Mouse (Mus musculus): ENCODE results near the gene Nagpa. TPM values are rescaled to one million over a fixed set of nuclear protein-coding genes. Genes with fewer than 3 reads are reported as not detected.

The Nagpa gene
- polyA plus RNA-seq, 1 experiment from 2014 or later, result 25.3 TPM

GRCm38 (mm10) chr16:5168829-5169228 is 35.0 kb downstream of the Nagpa start:
- Histone ChIP-seq H3K36me3 (ENCODE audit: insufficient read depth, low read length) (no peaks in the 10 kb centered on the region), H3K9ac (replicated peaks; ENCODE audit: low read length) (no peak overlapping the region), H3K27ac (ENCODE audit: low read length) (no peak overlapping the region), H3K9me3 (ENCODE audit: low read length) (no peaks in the 10 kb centered on the region), H3K4me3 (ENCODE audit: low read length) (no peak overlapping the region), H3K4me1 (ENCODE audit: insufficient read depth, low read length) (no peaks in the 10 kb centered on the region), H3K4me2 (replicated peaks; ENCODE audit: low read depth, low read length) (no peak overlapping the region), H3K27me3 (ENCODE audit: insufficient read depth, low read length) (no peaks in the 10 kb centered on the region)
- no peak for ATAC-seq (ENCODE audit: low FRiP score, low TSS enrichment)
- 72% methylated on average over 5 of the region's 5 CpGs for WGBS

DNA sequence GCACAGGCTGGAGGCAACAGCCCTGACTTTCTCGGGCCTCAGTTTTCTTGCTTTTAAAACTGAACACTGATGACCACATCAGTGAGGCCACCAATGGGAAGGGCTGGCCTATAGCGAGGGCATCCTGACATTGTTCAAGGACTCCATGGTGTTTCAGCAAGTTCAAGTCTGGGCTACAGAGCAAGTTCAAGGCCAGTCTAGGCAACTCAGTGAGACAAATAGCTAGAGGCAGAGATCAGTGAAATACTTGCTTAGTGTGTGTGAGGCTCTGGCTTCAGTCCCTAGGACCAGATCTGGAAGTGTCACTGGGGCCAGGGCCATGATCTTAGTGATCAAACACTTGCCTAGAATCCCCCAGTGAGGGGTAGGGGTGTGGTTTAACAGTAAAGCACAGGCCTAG is 35.8 kb downstream of the Nagpa start:
- Histone ChIP-seq H3K9me3 (ENCODE audit: low read length) (no peaks in the 10 kb centered on the region), H3K27ac (ENCODE audit: low read length) (no peak overlapping the region), H3K27me3 (ENCODE audit: insufficient read depth, low read length) (no peaks in the 10 kb centered on the region), H3K36me3 (ENCODE audit: insufficient read depth, low read length) (no peaks in the 10 kb centered on the region), H3K4me1 (ENCODE audit: insufficient read depth, low read length) (no peaks in the 10 kb centered on the region), H3K4me2 (replicated peaks; ENCODE audit: low read depth, low read length) (no peak overlapping the region), H3K9ac (replicated peaks; ENCODE audit: low read length) (no peak overlapping the region), H3K4me3 (ENCODE audit: low read length) (no peak overlapping the region)
- ATAC-seq (ENCODE audit: low FRiP score, low TSS enrichment), result no peak
- 91% methylated on average over 2 of the region's 2 CpGs for WGBS

DNA sequence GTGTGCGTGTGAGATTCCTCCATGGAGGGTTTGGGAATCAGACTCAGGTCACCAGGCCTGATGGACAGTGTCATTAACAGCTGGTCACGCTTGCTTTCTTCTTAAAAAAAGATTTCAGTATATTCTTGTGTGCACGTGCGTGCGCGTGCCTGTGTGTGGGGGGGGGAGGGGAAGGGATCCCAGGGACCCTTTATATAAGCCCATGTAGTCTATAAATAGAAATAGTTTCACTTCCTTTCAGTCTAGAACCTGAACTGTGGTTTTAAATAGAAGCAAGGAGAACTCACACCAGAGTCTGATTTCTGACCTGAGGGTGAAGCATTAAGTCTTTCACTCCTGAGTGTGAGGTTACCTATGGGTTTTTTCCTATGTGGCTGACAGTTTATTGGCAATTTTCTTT is 39.5 kb downstream of the Nagpa start:
- Histone ChIP-seq H3K27ac (ENCODE audit: low read length) (no peak overlapping the region), H3K9ac (replicated peaks; ENCODE audit: low read length) (no peak overlapping the region), H3K9me3 (ENCODE audit: low read length) (no peaks in the 10 kb centered on the region), H3K4me3 (ENCODE audit: low read length) (no peak overlapping the region), H3K36me3 (ENCODE audit: insufficient read depth, low read length) (no peaks in the 10 kb centered on the region), H3K4me1 (ENCODE audit: insufficient read depth, low read length) (no peaks in the 10 kb centered on the region), H3K4me2 (replicated peaks; ENCODE audit: low read depth, low read length) (no peak overlapping the region), H3K27me3 (ENCODE audit: insufficient read depth, low read length) (no peaks in the 10 kb centered on the region)
- 56% methylated on average over 6 of the region's 6 CpGs for WGBS
- no peak for ATAC-seq (ENCODE audit: low FRiP score, low TSS enrichment)

DNA sequence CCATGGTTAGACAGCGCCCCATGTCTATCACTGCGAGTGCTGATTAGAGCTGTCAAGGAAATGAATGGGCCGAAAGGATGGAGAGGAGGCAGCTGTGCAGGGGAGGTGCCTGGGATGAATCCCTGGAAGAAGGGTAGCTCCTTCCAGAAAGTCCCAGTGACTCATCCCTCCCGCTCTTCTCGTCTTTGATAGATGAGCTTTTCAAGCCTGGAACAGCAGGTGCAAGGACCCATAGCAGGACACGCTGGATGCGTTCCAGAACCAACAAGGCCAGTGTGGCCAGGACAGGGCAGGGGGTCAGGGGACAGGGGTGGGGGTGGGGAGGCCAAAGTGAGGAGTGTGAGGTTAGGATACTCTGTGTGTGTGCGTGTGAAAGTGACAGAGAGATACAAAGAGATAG is 44.6 kb downstream of the Nagpa start:
- no peak overlapping the region for H3K4me3 ChIP-seq (ENCODE audit: low read length)
- no peak overlapping the region for H3K27ac ChIP-seq (ENCODE audit: low read length)
- H3K27me3 ChIP-seq (ENCODE audit: insufficient read depth, low read length), result no peaks in the 10 kb centered on the region
- no peaks in the 10 kb centered on the region for H3K9me3 ChIP-seq (ENCODE audit: low read length)
- H3K4me2 ChIP-seq (replicated peaks; ENCODE audit: low read depth, low read length), result no peak overlapping the region
- ATAC-seq (ENCODE audit: low FRiP score, low TSS enrichment), result no peak
- H3K9ac ChIP-seq (replicated peaks; ENCODE audit: low read length), result no peak overlapping the region
- 61% methylated on average over 8 of the region's 8 CpGs for WGBS
- no peaks in the 10 kb centered on the region for H3K4me1 ChIP-seq (ENCODE audit: insufficient read depth, low read length)
- no peaks in the 10 kb centered on the region for H3K36me3 ChIP-seq (ENCODE audit: insufficient read depth, low read length)

- Histone ChIP-seq H3K4me2 (replicated peaks; ENCODE audit: low read depth, low read length) (no peak overlapping the region), H3K4me1 (ENCODE audit: insufficient read depth, low read length) (no peaks in the 10 kb centered on the region), H3K27ac (ENCODE audit: low read length) (no peak overlapping the region), H3K9me3 (ENCODE audit: low read length) (no peaks in the 10 kb centered on the region), H3K4me3 (ENCODE audit: low read length) (no peak overlapping the region), H3K27me3 (ENCODE audit: insufficient read depth, low read length) (no peaks in the 10 kb centered on the region), H3K36me3 (ENCODE audit: insufficient read depth, low read length) (no peaks in the 10 kb centered on the region), H3K9ac (replicated peaks; ENCODE audit: low read length) (no peak overlapping the region)
- no peak for ATAC-seq (ENCODE audit: low FRiP score, low TSS enrichment)
- 79% methylated on average over 3 of the region's 3 CpGs for WGBS
Observed at GRCm38 (mm10) chr16:5157113-5157512, 46.7 kb downstream of the Nagpa start.

DNA sequence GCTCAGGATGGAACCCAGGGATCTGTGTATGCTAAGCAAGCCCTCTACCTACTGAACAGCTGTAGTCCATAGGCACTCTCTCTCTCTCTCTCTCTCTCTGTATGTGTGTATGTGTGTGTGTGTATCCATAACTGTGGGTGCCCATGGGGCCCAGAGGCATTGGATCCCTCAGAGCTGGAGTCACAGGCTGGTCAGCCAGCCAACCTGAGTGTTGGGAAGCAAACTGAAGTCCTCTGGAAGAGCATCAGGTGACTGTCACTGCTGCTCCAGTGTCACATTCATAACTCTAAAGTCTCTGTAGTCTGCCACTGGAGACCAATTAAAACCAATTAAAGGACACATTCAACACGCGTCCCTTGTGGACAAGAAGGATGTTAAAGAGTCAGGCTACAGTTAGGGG is 47.3 kb downstream of the Nagpa start:
- 55% methylated on average over 2 of the region's 2 CpGs for WGBS
- H3K4me3 ChIP-seq (ENCODE audit: low read length), result no peak overlapping the region
- H3K4me1 ChIP-seq (ENCODE audit: insufficient read depth, low read length), result no peaks in the 10 kb centered on the region
- H3K27ac ChIP-seq (ENCODE audit: low read length), result no peak overlapping the region
- no peak for ATAC-seq (ENCODE audit: low FRiP score, low TSS enrichment)
- H3K9ac ChIP-seq (replicated peaks; ENCODE audit: low read length), result no peak overlapping the region
- no peaks in the 10 kb centered on the region for H3K9me3 ChIP-seq (ENCODE audit: low read length)
- no peaks in the 10 kb centered on the region for H3K36me3 ChIP-seq (ENCODE audit: insufficient read depth, low read length)
- no peaks in the 10 kb centered on the region for H3K27me3 ChIP-seq (ENCODE audit: insufficient read depth, low read length)
- no peak overlapping the region for H3K4me2 ChIP-seq (replicated peaks; ENCODE audit: low read depth, low read length)

- Histone ChIP-seq H3K9ac (replicated peaks; ENCODE audit: low read length) (no peak overlapping the region), H3K27ac (ENCODE audit: low read length) (no peak overlapping the region), H3K4me2 (replicated peaks; ENCODE audit: low read depth, low read length) (no peak overlapping the region), H3K9me3 (ENCODE audit: low read length) (no peaks in the 10 kb centered on the region), H3K4me3 (ENCODE audit: low read length) (no peak overlapping the region), H3K27me3 (ENCODE audit: insufficient read depth, low read length) (no peaks in the 10 kb centered on the region), H3K36me3 (ENCODE audit: insufficient read depth, low read length) (no peaks in the 10 kb centered on the region), H3K4me1 (ENCODE audit: insufficient read depth, low read length) (no peaks in the 10 kb centered on the region)
- WGBS, result 60% methylated on average over 3 of the region's 3 CpGs
- ATAC-seq (ENCODE audit: low FRiP score, low TSS enrichment), result no peak
Observed at GRCm38 (mm10) chr16:5155014-5155413, 48.8 kb downstream of the Nagpa start.

DNA sequence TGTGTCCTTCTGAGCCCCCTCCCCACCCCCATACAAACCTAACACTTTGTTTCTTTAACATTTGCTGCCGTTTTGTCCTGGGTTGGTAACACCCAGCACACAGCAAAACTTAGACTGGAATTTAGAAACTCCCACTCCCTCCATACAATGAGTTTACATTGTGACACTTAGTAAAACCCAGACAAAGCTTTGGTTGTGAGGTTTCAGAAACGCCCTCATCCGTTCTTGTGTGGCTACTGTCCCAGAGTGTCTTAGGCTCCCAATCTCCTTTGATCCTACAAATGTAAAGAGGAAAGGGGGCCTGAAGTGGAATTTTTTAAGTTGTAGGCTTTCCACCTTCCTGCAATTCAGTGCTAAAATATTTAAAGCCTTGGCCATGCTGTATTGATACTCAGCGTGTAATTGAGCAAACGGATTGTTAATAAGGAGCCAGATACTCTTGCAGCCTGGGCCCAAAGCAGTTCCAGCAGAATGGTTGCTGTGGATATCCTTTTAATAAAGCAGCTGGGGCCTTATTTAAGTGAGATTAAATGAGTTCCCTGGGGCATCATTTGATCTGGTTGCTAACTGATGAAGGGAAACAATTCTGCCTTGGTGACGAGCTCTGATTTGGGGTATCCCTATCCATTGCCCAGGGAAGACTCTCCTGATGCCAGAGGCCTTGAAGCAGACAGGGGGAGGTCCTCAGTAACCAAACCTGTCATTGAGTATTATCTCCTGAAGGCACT is 50.3 kb downstream of the Nagpa start:
- H3K9me3 ChIP-seq (ENCODE audit: low read length), result no peaks in the 10 kb centered on the region
- H3K9ac ChIP-seq (replicated peaks; ENCODE audit: low read length), result no peak overlapping the region
- H3K4me3 ChIP-seq (ENCODE audit: low read length), result no peak overlapping the region
- no peak overlapping the region for H3K27ac ChIP-seq (ENCODE audit: low read length)
- WGBS, result 63% methylated on average over 6 of the region's 6 CpGs
- H3K4me2 ChIP-seq (replicated peaks; ENCODE audit: low read depth, low read length), result no peak overlapping the region
- no peaks in the 10 kb centered on the region for H3K36me3 ChIP-seq (ENCODE audit: insufficient read depth, low read length)
- no peak for ATAC-seq (ENCODE audit: low FRiP score, low TSS enrichment)
- peaks cover 9% of the 10 kb centered on the region; the same call in 1 of the 2 replicates for H3K27me3 ChIP-seq (ENCODE audit: insufficient read depth, low read length)
- no peaks in the 10 kb centered on the region for H3K4me1 ChIP-seq (ENCODE audit: insufficient read depth, low read length)

DNA sequence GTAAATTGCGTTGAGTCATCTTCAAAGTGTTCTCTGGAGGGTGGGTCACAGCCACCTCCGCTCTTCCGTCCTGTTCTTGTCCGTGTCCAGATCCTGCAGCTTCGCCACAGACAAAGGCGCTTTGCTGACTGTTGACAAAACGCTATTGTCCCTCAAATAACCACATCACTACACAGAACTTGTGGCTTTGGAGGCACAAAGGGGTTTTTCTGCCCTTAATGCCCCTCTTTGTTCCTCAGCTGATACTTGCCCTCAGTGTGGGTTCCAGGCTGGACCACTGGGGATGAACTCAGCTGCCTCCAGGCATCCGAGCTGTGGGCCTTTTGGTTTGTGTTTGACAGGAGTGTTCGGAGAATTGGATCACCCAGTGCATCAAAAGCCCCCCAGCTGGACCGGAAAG is 53.3 kb downstream of the Nagpa start:
- H3K4me3 ChIP-seq (ENCODE audit: low read length), result no peak overlapping the region
- no peak overlapping the region for H3K4me2 ChIP-seq (replicated peaks; ENCODE audit: low read depth, low read length)
- peaks cover 10% of the 10 kb centered on the region for H3K4me1 ChIP-seq (ENCODE audit: insufficient read depth, low read length)
- WGBS, result 82% methylated on average over 10 of the region's 10 CpGs
- H3K36me3 ChIP-seq (ENCODE audit: insufficient read depth, low read length), result no peaks in the 10 kb centered on the region
- peaks cover 19% of the 10 kb centered on the region; the same call in 1 of the 2 replicates for H3K27me3 ChIP-seq (ENCODE audit: insufficient read depth, low read length)
- no peak overlapping the region for H3K27ac ChIP-seq (ENCODE audit: low read length)
- no peak for ATAC-seq (ENCODE audit: low FRiP score, low TSS enrichment)
- no peak overlapping the region for H3K9ac ChIP-seq (replicated peaks; ENCODE audit: low read length)
- H3K9me3 ChIP-seq (ENCODE audit: low read length), result no peaks in the 10 kb centered on the region

DNA sequence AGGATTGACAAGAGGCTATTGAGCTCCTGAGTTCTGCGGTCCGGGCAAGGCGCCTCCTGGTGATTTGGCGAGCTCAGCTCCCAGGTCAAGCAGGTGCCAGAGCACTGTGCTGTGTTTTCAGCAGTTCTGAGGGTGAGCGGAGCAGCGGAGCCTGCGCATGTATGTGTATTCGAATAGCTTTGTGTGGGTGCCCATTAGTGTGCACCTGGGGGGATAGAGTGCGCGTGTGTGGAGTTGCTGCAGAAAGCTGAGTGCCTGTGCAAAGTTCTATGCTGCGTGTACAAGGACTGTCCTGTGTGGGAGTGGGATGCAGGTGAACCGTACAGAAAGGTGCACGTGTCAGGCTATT is 56.8 kb downstream of the Nagpa start, which contains the start of gene Sec14l5:
TSS of gene Sec14l5 (plus strand) at position 73 of the 349 bp plus-strand sequence.
- Histone ChIP-seq H3K4me1 (ENCODE audit: insufficient read depth, low read length) (peaks cover 10% of the 10 kb centered on the region), H3K9ac (replicated peaks; ENCODE audit: low read length) (no peak within 1 kb of the TSS; the same call in 1 of the 2 replicates), H3K4me3 (ENCODE audit: low read length) (peak within 1 kb of the TSS; percentile 41), H3K27me3 (ENCODE audit: insufficient read depth, low read length) (peaks cover 19% of the 10 kb centered on the region; the same call in 1 of the 2 replicates), H3K27ac (ENCODE audit: low read length) (no peak within 1 kb of the TSS), H3K36me3 (ENCODE audit: insufficient read depth, low read length) (no peaks in the 10 kb centered on the region), H3K9me3 (ENCODE audit: low read length) (no peaks in the 10 kb centered on the region), H3K4me2 (replicated peaks; ENCODE audit: low read depth, low read length) (peak within 1 kb of the TSS; percentile 65)
- ATAC-seq (ENCODE audit: low FRiP score, low TSS enrichment), result no peak
- WGBS, result 16% methylated on average over 13 of the region's 13 CpGs

Data from kidney, embryonic 16.5 days (tissue).